Mouse (Mus musculus) neural tube, embryonic 14.5 days (tissue): ENCODE results near the gene Snx18. TPM values are rescaled to one million over a fixed set of nuclear protein-coding genes. Genes with fewer than 3 reads are reported as not detected.

Experiments
- ATAC-seq: fragments of 200-750 bp; cut with Nextera tagmentation; 2 replicates; pipeline ENCODE4 v1.8.0; 2017; ENCODE audit warnings: low read depth, mild to moderate bottlenecking, moderate TSS enrichment, moderate library complexity
- H3K27ac ChIP-seq: fragments of 300-500 bp; sonication (generic); 2 replicates; pipeline ENCODE4 v1.5.1; 2014; ENCODE audit warnings: low read depth, mild to moderate bottlenecking, control low read depth, low read length, moderate library complexity, mixed read lengths
- H3K27me3 ChIP-seq: fragments of 300-500 bp; sonication (generic); 2 replicates; pipeline ENCODE4 v1.6.1; 2014; ENCODE audit warnings: low read length; ENCODE audit not compliant: control insufficient read depth, insufficient read depth
- H3K36me3 ChIP-seq: fragments of 300-500 bp; sonication (generic); 2 replicates; pipeline ENCODE4 v1.6.1; 2014; ENCODE audit warnings: low read length, mixed read lengths; ENCODE audit not compliant: control insufficient read depth, insufficient read depth
- H3K4me1 ChIP-seq: fragments of 300-500 bp; sonication (generic); 2 replicates; pipeline ENCODE4 v1.6.1; 2014; ENCODE audit warnings: low read length; ENCODE audit not compliant: control insufficient read depth, insufficient read depth
- H3K4me2 ChIP-seq: fragments of 300-500 bp; sonication (generic); 2 replicates; pipeline ENCODE4 v1.6.1; 2014; ENCODE audit warnings: mild to moderate bottlenecking, low read depth, low read length, control low read depth
- H3K4me3 ChIP-seq: fragments of 300-500 bp; sonication (generic); 2 replicates; pipeline ENCODE4 v1.5.1; 2014; ENCODE audit warnings: low read depth, low read length, control low read depth, mixed read lengths
- H3K9ac ChIP-seq: fragments of 300-500 bp; sonication (generic); replicated peaks from 2 replicates; pipeline ENCODE4 v1.6.1; 2014; ENCODE audit warnings: low read depth, mild to moderate bottlenecking, control low read depth, low read length, mixed read lengths
- H3K9me3 ChIP-seq: fragments of 300-500 bp; sonication (generic); 2 replicates; pipeline ENCODE4 v1.6.1; 2016; ENCODE audit warnings: low read length; ENCODE audit not compliant: control insufficient read depth
- WGBS: fragments of 180-500 bp; shearing (Covaris S2); extraction: QIAGEN DNeasy Blood & Tissue Kit; methylation state at CpG from one replicate; pipeline ENCODE4 v1.1.7; 2014; 5-methylcytosine and 5-hydroxymethylcytosine counted together
- polyA plus RNA-seq: library from polyadenylated mRNA; unstranded; fragments of >200 nt; fragmentation: Nextera tagmentation; extraction: Ambion mirVana; gene quantifications from 2 replicates; pipeline ENCODE4 v1.2.1, GENCODE M21; 2014

Snx18 gene
- polyA plus RNA-seq, 1 experiment from 2014 or later: 10.9 TPM

GRCm38 (mm10) chr13:113542374-113542773 lies 76.0 kb downstream of the Snx18 start:
- H3K27ac ChIP-seq: no peak overlapping the region
- no peak overlapping the region for H3K9ac ChIP-seq
- no peak overlapping the region for H3K4me3 ChIP-seq
- ATAC-seq: no peak
- no peaks in the 10 kb centered on the region for H3K36me3 ChIP-seq
- no peak overlapping the region for H3K4me2 ChIP-seq
- no peaks in the 10 kb centered on the region for H3K4me1 ChIP-seq
- no peaks in the 10 kb centered on the region for H3K27me3 ChIP-seq
- 95% methylated on average over 6 of the region's 6 CpGs for WGBS
- H3K9me3 ChIP-seq: no peaks in the 10 kb centered on the region

Other genes with a start within 250 kb of the Snx18 start
- gene Hspb3, start 45.1 kb upstream of the Snx18 start, polyA plus RNA-seq: 0.36 TPM in 2 replicates
- gene Arl15, start 175.9 kb upstream of the Snx18 start, polyA plus RNA-seq: 20.8 and 26.8 TPM in 2 replicates